Mouse (Mus musculus) ES-Bruce4 (cell line): Measurements from ENCODE around the gene Usf3. TPM values are rescaled to one million over a fixed set of nuclear protein-coding genes. Genes with fewer than 3 reads are reported as not detected.

Experiments used
- H3K27ac ChIP-seq: 2 replicates; pipeline ENCODE4 v1.5.1; 2012; ENCODE audit warnings: low read length, inconsistent platforms; ENCODE audit not compliant: insufficient read depth
- H3K27me3 ChIP-seq: 2 replicates; pipeline ENCODE4 v1.6.1; 2012; ENCODE audit warnings: mild to moderate bottlenecking, low read length, inconsistent platforms; ENCODE audit not compliant: control insufficient read depth, poor library complexity, insufficient read depth, severe bottlenecking
- H3K36me3 ChIP-seq: 2 replicates; pipeline ENCODE4 v1.6.1; 2012; ENCODE audit warnings: inconsistent platforms, mild to moderate bottlenecking, low read length, moderate library complexity; ENCODE audit not compliant: control insufficient read depth, poor library complexity, insufficient read depth, severe bottlenecking
- H3K4me1 ChIP-seq: one replicate; pipeline ENCODE4 v1.8.1; 2011; ENCODE audit warnings: low read length; ENCODE audit not compliant: control insufficient read depth, insufficient read depth
- H3K4me3 ChIP-seq: 2 replicates; pipeline ENCODE4 v1.5.1; 2011; ENCODE audit warnings: low read depth, mild to moderate bottlenecking, low read length
- H3K9ac ChIP-seq: 2 replicates; pipeline ENCODE4 v1.6.1; 2012; ENCODE audit warnings: low read depth, mild to moderate bottlenecking, inconsistent platforms; ENCODE audit not compliant: poor library complexity, severe bottlenecking
- H3K9me3 ChIP-seq: replicated peaks from 2 replicates; pipeline ENCODE4 v1.6.1; 2012; ENCODE audit warnings: mild to moderate bottlenecking, low read length, inconsistent platforms; ENCODE audit not compliant: control insufficient read depth, poor library complexity, insufficient read depth, severe bottlenecking
- CTCF ChIP-seq: IDR thresholded peaks from one replicate; pipeline ENCODE4 v1.8.1; 2011; ENCODE audit warnings: low read depth, low read length
- EP300 ChIP-seq: IDR thresholded peaks from 2 replicates; pipeline ENCODE4 v1.6.1; 2011; ENCODE audit warnings: low read depth, low read length; ENCODE audit not compliant: insufficient read depth
- POLR2A ChIP-seq: IDR thresholded peaks from one replicate; pipeline ENCODE4 v1.8.1; 2011; ENCODE audit warnings: low read length; ENCODE audit not compliant: insufficient read depth
- polyA plus RNA-seq: library from polyadenylated mRNA; stranded (reverse); fragments of >200 nt; gene quantifications from 2 replicates; pipeline ENCODE4 v1.2.4, GENCODE M21; 2011; ENCODE audit warnings: low read depth; ENCODE audit not compliant: missing spikeins, insufficient read depth, insufficient read length

Gene Usf3
- polyA plus RNA-seq, 1 experiment: 19.3 TPM

DNA sequence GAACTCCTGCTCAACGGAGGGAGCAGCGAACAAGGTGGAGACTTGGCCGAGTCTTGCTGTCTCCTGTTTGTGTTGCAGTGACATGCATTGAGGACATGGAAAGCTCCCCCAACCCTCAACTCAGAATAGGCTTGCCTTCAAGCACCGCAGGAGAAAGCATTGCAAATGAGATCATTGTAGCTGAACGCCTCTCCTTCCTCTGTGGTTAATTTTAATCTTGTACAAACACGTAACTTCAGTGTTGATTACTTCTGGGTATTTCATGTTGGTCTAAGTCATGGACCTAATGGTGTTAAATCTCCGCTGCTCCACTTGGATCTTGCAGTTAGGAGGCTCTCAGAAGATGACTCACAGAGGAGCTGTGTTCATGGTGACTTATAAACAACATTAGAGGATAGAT lies 39.7 kb downstream of the Usf3 start:
- no peak for TF ChIP-seq CTCF
- TF ChIP-seq POLR2A: no peak
- TF ChIP-seq EP300: no peak
- Histone ChIP-seq H3K27ac (no peak overlapping the region), H3K27me3 (no peaks in the 10 kb centered on the region), H3K9me3 (no peaks in the 10 kb centered on the region), H3K4me1 (peaks cover 1% of the 10 kb centered on the region), H3K4me3 (no peak overlapping the region), H3K36me3 (no peaks in the 10 kb centered on the region), H3K9ac (no peak overlapping the region)

DNA sequence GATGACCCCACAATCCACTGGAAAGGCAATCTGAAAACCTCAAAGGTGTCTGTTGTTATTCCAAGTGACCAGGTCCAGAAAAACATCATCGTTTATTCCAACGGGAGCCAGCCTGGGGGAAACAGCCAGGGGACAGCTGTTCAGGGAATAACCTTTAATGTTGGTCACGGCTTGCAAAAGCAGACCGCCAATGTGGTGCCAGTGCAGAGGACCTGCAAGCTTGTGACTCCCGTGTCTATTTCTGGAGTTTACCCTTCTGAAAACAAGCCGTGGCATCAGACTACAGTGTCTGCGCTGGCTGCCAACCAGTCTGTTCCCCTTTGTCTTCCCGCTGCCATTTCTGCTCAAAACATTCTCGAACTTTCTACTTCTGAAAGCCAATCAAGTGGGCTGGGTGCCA lies 42.5 kb downstream of the Usf3 start:
- Histone ChIP-seq H3K9me3 (no peaks in the 10 kb centered on the region), H3K27me3 (no peaks in the 10 kb centered on the region), H3K27ac (no peak overlapping the region), H3K36me3 (no peaks in the 10 kb centered on the region), H3K4me1 (no peaks in the 10 kb centered on the region), H3K4me3 (no peak overlapping the region), H3K9ac (no peak overlapping the region)
- TF ChIP-seq EP300: no peak
- no peak for TF ChIP-seq CTCF
- TF ChIP-seq POLR2A: no peak

DNA sequence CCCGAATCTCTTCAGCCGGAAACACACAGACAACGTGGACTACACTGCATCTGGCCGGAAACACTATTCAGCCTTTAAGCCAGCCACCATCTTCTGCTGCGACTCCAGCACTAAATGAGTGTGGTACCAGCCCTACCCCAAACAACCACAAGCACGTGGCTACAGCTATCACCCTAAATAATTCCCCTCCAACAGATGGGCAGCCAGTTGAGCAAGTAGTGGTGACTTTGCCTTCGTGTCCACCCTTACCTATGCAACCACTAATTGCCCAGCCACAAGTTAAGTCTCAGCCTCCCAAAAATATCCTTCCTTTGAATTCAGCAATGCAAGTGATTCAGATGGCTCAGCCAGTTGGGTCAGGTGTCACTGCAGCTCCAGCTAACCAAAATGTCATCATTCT lies 43.4 kb downstream of the Usf3 start:
- Histone ChIP-seq H3K4me3 (no peak overlapping the region), H3K27me3 (no peaks in the 10 kb centered on the region), H3K36me3 (no peaks in the 10 kb centered on the region), H3K27ac (no peak overlapping the region), H3K9me3 (no peaks in the 10 kb centered on the region), H3K9ac (no peak overlapping the region), H3K4me1 (no peaks in the 10 kb centered on the region)
- TF ChIP-seq POLR2A (no peak), CTCF (no peak), EP300 (no peak)

DNA sequence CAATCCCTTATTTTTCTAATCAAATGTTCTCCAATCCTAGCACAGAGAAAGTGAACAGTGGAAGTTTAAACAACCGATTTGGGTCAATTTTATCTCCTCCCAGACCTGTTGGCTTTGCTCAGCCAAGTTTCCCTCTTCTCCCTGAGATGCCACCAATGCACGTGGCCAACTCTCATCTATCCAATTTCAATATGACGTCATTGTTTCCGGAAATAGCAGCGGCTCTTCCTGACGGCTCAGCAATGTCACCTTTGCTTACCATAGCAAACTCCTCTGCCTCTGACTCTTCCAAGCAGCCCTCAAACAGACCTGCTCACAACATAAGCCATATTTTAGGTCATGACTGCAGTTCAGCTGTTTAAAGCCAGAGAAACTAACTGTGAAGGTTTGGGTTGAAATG lies 48.4 kb downstream of the Usf3 start:
- Histone ChIP-seq H3K9me3 (no peaks in the 10 kb centered on the region), H3K27me3 (no peaks in the 10 kb centered on the region), H3K4me3 (no peak overlapping the region), H3K9ac (no peak overlapping the region), H3K27ac (no peak overlapping the region), H3K4me1 (no peaks in the 10 kb centered on the region), H3K36me3 (no peaks in the 10 kb centered on the region)
- TF ChIP-seq POLR2A (no peak), CTCF (no peak), EP300 (no peak)

DNA sequence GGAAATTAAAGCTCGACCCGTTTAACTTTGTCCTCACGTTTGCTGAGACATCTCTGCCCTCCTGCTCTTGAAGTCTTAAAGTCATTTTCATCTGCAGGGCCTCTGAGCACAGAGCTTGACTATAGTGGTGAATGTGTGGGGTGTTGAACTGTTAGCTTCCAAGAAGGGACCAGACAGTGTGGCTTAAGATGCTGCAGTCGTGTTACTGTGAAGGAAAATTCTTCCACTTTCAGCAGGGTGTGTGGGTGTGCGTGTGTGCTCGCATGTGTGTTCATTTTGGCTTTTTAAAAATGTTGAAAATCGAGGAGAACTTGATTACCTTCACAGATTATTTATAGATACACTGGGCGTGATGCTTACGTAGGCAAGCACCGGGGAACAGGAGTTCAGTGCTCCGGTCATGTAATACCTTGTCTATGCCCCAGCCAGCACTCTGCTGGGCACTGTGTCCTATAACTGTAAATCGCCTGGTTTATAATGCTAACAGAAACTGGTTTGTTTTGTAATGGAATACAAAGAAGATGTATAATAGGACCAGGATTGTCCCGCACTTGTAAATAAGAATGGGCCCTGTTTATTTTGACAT lies 53.8 kb downstream of the Usf3 start:
- Histone ChIP-seq H3K27me3 (no peaks in the 10 kb centered on the region), H3K4me3 (no peak overlapping the region), H3K4me1 (no peaks in the 10 kb centered on the region), H3K27ac (no peak overlapping the region), H3K36me3 (no peaks in the 10 kb centered on the region), H3K9ac (no peak overlapping the region), H3K9me3 (no peaks in the 10 kb centered on the region)
- TF ChIP-seq CTCF (no peak), EP300 (no peak), POLR2A (no peak)

DNA sequence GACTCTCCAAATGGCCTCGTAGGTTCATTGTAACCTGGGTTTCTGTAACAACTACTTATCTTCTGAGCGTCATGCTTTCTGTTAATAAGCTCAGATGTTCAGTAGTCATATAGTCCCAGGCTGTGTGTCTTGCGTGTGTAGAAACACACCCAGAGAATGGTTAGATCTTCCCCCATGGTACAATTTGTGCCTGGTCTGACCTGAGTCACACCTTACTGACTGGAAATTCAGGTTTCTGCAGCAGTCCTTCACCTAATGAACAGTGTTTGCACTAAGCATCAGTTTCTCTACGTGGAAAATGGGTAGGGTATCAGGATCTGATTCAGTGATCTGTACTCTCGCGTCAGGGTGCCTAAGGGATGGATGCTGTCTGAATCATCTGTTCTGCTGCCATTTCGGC lies 60.0 kb downstream of the Usf3 start:
- H3K9me3 ChIP-seq: no peaks in the 10 kb centered on the region
- no peaks in the 10 kb centered on the region for H3K4me1 ChIP-seq
- no peak overlapping the region for H3K4me3 ChIP-seq
- no peak for TF ChIP-seq POLR2A
- TF ChIP-seq EP300: no peak
- no peak for TF ChIP-seq CTCF
- H3K36me3 ChIP-seq: no peaks in the 10 kb centered on the region
- no peak overlapping the region for H3K9ac ChIP-seq
- H3K27me3 ChIP-seq: no peaks in the 10 kb centered on the region
- H3K27ac ChIP-seq: no peak overlapping the region
